Mouse (Mus musculus): Measurements from ENCODE around the gene Cabp4.
A peak's percentile ranks its signal among the peaks of the same experiment; 100 is the strongest.

The Cabp4 gene

GRCm38 (mm10) chr19:4164721-4165120 lies 20.9 kb upstream of the Cabp4 start:
- DNase-seq (ENCODE audit: low read depth) = no peak

GRCm38 (mm10) chr19:4164100-4164499 lies 20.3 kb upstream of the Cabp4 start:
- DNase-seq (ENCODE audit: low read depth) = no peak

DNA sequence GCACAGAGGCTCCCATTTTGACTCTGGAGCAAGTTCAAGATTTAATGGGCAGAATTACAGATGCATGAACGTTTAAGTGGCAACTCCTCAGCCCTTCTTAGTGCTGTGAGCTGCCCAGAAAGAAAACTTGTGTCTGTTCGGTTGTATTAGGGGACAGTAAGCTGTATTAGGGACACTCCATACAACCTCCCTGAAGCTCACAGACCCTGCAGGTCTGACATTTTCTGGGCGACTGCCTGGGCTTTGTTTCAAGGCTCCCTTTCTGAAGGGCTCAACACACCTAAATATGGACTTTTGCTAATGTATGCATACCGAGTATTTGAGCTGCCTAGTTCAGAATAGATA lies 19.7 kb upstream of the Cabp4 start:
- DNase-seq (ENCODE audit: low read depth) = no peak

GRCm38 (mm10) chr19:4162646-4163542 lies 19.1 kb upstream of the Cabp4 start, which contains the start of gene Rps6kb2:
Rps6kb2 (minus strand) TSS chr19:4163354.
- DNase-seq (ENCODE audit: low read depth) = peak; percentile 98

DNA sequence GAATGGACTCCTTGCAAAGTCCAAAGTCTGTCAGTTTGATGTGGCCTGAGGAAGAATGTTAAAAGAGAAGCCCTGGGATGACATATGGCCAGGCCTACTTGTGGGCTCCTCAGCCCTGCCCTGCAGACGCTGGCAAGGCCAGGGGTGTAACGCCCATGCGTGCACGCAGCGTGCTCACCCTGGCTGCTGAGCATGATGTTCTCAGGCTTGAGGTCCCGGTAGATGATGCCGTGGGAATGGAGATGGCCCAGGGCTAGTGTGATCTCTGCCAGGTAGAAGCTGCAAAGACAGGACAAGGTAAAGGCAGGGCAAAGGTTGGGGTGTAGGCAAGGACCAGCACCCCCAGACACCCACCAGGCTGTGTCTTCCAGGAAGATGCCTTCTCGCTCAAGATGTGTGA lies 15.2 kb upstream of the Cabp4 start:
- no peak for DNase-seq (ENCODE audit: low read depth)

DNA sequence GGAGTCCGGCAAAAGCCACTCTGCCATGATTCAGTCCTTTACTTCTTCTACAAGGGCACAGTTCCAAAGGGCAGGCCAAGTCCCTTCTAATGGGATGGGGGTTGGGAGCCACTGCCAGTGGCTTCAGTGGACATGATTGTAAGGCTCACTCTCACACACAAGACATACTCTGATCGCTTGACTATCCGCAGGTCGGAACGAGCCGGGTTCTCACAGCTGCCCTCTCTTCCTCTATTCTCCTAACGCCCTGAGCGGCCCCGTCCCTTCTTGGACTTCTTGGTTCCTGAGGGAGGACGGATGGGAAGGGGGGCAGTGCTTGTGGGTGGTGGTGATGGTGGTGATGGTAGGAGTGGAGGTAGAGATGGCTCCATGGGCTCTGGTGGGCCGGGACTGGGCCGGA lies 12.9 kb upstream of the Cabp4 start:
- DNase-seq (ENCODE audit: low read depth) = no peak

GRCm38 (mm10) chr19:4156073-4156579 lies 12.3 kb upstream of the Cabp4 start:
- DNase-seq (ENCODE audit: low read depth) = no peak

DNA sequence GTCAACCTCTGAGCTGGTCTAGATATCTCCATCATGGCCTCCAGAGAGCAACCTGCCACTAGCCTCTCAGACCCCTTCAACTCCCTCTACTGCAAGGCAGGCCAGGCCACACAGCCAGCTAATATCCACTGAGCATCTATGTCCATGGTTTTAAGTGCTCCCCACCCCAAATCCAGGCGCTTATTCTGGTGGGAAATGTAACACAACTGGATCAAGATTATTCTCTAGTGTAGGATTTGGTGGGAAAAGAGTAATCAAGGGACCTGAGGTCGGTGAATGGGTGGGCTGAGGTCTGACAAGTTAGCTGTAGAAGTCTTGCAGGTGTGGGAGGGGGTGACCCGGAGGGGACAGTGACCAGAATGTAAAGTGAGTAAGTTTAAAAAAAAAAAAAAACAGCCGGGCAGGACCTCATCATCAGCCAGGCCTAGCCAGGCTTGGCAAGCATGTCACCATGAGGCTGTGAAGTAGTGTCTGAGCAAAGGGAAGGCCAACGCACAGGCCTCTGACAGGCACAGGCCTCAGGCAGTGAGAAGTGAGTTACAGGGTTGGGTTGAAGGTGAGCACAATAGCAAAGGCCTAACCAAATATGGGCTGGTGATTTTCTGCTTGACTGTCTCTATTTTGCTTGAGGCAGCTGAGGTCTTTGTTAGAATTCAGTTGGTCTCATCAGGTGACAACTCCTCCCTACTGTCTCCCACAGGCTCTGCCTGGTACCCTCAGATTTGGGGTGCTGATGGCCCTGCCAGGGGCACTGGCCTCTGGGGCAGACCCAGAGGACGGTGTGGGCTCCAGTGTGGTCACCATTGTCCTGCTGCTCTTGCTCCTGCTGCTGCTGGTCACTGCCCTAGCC lies 11.6 kb upstream of the Cabp4 start:
- no peak for DNase-seq (ENCODE audit: low read depth)

DNA sequence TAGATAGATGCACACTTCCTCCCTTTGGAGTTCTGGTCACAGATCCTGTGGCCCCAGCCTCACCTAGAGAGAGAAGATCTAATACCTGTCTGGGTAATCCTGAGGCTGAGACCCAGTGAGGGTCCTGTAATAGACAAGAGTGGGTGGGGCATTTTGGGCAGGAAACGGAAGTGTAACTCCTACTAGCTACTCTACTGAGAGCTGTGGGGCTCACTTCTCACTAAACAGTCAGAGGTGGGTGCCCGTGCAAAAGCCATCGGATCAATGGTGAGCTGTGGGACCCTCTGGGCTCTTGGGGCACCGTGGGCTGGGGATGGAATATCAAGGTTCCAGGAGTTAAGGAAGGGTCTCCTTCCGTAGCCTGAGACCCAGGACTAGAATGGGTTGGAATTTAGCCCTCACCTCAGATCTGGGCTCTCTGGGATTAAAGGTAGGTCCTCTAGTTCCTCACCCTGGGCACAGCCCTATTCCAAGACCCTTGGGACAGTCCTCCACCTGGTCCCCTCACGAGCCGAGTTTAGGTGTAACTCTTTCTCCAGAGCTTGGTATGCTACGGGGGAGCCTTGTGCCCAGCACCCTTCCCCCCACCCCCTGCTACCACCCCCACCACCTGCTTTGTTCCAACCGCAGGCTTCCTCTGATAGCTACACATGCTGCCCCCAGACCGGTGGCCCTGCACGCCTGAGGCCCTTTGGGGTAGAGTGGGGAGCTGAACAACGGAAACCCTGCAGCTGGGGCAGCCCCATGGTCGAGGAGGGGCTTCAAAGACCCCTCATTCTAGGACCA lies 10.8 kb upstream of the Cabp4 start:
- no peak for DNase-seq (ENCODE audit: low read depth)

GRCm38 (mm10) chr19:4153232-4153654 lies 9.4 kb upstream of the Cabp4 start, which contains the start of gene Ptprcap:
Ptprcap (plus strand) TSS chr19:4153604.
- DNase-seq (ENCODE audit: low read depth) = no peak

GRCm38 (mm10) chr19:4152445-4153231 lies 8.8 kb upstream of the Cabp4 start:
- DNase-seq (ENCODE audit: low read depth) = no peak

DNA sequence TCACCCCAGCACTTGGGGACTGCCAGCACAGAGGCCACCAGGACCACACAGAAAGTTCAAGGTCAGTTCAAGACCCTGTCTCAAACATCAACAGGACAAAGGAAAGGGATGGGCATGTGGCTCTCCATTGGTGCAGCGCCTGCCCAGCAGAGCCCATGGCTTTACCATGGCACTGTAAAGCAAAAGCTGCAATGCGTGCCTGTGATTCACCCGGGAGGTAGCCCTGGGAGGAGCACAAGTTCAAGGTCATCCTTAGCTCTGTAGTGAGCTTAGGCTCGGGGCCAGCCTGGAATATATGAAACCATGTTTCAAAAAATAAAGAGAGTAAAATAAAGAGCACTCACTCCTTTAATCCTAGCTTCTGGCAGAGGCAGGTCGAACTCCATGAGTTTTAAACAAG lies 8.1 kb upstream of the Cabp4 start:
- no peak for DNase-seq (ENCODE audit: low read depth)

GRCm38 (mm10) chr19:4151488-4151860 lies 7.6 kb upstream of the Cabp4 start:
- no peak for DNase-seq (ENCODE audit: low read depth)

GRCm38 (mm10) chr19:4150567-4151487 lies 7.0 kb upstream of the Cabp4 start:
- no peak for DNase-seq (ENCODE audit: low read depth)

DNA sequence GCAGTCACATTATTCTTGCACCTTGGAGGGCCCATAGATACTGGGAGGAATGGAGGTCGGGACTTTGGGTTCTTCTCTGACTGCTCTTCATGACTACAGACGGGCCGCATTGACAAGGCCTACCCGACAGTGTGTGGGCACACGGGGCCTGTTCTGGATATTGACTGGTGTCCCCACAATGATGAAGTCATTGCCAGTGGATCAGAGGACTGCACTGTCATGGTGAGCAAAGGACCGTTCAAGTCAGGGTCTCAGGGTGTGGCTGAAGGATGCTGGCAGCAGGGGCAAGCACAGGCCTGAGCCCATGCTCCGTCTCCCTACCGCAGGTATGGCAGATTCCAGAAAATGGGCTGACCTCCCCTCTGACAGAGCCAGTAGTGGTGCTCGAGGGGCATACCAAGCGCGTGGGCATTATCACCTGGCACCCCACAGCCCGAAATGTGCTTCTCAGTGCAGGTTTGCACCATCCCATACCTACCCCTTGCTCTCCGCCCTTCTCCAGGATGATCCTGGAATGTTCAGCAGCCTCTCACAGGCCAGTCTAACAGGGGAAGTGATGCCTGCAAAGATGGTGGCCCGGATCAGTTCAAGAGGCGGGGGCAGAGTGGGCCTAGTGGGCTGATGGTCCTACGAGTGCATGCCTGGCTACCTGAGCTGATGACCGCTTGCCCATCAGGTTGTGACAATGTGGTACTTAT lies 6.1 kb upstream of the Cabp4 start:
- no peak for DNase-seq (ENCODE audit: low read depth)

DNA sequence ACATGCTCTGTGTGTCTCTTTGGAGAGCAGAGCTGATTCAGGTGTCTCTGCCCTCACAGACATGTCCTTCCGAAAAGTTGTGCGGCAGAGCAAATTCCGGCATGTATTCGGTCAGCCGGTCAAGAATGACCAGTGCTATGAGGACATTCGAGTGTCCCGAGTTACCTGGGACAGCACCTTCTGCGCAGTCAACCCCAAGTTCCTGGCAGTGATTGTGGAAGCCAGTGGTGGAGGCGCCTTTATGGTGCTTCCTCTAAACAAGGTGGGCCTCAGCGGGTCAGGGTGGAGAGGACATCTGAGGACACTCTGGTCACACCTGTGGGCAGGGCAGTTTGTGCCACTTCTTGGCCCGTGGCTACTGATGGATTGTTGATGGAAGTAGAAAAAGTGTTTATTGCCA lies 5.5 kb upstream of the Cabp4 start:
- no peak for DNase-seq (ENCODE audit: low read depth)

DNA sequence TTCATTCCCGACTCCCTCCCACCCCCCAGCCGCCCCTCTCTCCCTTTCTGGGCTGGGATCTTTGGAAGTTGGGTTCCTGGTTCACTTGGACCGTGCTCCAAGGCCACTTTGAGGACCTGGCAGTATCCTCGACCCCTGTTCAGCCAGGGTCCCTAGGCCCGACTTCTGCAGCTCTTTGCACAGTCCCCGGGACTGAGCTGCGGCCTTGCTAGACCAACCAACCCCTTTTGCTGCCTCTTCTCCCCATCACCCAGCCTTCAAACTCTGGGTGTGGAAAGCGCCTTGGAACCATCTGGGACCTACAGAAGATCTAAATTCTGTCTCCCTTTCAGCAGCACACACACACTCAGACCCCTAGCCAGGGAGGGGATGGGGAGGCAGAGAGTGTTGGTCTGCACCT lies 5.0 kb upstream of the Cabp4 start:
- DNase-seq (ENCODE audit: low read depth) = peak; percentile 37

GRCm38 (mm10) chr19:4148491-4148806 lies 4.6 kb upstream of the Cabp4 start, which contains the start of gene Coro1b:
Coro1b (plus strand) TSS chr19:4148619.
- peak; percentile 92 for DNase-seq (ENCODE audit: low read depth)

DNA sequence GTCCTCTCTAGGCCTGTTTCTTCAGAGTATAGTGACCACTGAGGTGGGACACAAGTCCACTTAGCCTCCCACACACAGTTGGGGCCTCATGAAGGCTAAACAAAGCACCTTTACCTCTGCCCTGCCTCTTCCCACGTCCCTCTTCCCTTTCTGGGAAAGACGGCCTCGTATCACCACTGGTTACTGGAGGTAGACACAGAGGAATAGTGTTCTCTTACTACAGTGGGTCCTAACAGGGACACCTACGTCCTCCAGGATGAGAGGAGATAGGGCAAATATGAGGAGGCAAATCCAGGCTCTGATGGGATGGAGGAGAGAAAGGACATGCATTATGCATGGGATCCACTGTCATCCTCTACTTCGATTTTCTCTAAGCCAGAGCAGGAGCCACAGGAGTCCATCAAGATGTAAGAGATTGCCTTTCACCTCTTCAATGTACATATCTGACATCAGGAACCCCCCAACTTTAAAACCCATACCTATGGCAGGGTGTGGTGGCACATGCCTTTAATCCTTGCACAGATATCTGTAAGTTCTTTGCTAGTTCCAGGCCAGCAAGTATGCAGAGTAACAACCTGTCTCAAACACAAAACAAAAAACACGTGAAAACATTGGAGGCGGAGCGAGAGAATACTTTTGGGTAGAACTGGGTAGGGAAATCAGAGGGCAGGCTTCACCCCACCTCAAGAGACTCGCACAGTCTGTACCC lies 4.1 kb upstream of the Cabp4 start:
- no peak for DNase-seq (ENCODE audit: low read depth)
